Mouse (Mus musculus): ENCODE measurements around the gene Frmd5.
A peak's percentile ranks its signal among the peaks of the same experiment; 100 is the strongest.

Gene Frmd5

DNA sequence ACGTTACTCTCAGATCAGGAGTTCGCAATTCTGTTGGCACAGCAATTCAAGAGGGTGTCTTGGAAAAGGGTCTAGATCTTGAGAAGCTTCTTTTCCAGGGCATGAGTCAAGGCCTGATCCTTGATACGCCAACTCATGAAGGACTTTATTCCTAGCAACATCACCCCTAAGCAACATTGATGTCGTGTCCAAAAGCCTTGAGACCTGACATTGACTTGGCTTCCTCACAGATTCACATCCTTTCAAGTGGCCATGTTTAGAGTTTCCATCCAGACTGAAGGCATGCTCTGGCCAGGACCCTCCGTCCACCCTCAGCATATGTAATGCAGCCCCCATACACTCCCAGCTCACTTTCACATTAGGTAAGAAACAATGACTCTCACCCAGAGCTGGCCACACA lies 45.0 kb downstream of the Frmd5 start:
- DNase-seq (ENCODE audit: low spot score in 2 of 2) = no peak

- DNase-seq (ENCODE audit: low spot score in 2 of 2) = no peak
Measured at GRCm38 (mm10) chr2:121761281-121761795, 45.5 kb downstream of the Frmd5 start.

GRCm38 (mm10) chr2:121760646-121761045 lies 46.2 kb downstream of the Frmd5 start:
- no peak for DNase-seq (ENCODE audit: low spot score in 2 of 2)

DNA sequence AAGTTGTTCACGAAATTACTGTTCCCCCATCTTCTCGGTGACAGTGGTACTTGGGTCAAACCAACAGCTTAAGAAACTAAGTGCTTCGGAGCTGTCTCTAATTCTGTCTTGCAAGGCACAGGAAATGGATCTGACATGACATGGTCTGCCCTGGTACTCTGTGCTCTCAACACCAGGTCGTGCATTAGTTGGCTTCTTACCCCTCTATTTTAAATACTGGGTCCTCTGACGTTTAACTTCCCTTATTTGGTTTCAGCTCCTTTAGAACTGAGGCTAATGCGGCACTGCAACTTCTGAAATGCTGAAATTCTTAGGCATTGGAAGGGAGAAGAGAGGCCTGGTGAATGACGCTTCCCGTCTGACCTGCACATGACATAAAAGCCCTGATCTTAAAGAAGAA lies 48.6 kb downstream of the Frmd5 start:
- DNase-seq (ENCODE audit: low spot score in 2 of 2) = no peak

GRCm38 (mm10) chr2:121756336-121756735 lies 50.6 kb downstream of the Frmd5 start:
- no peak for DNase-seq (ENCODE audit: low spot score in 2 of 2)

DNA sequence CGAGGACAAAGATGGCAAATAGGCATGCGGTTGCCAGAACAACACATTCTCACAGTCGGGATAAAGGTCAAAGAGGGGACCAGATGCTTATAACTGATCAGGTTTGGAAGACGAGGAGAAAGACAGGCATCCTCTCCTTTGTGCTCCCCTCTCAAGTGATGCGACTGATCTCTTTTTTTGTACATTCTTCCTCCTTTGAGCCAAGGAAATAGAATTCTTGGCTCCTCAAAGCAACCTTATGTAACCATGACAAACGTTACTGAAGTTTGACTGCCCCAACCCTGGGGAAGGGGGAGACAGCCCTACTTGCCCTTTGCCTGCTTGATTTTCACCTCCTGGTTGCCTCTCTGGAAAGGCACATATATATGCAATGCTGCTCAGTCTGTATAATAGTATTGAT lies 51.8 kb downstream of the Frmd5 start:
- DNase-seq (ENCODE audit: low spot score in 2 of 2) = no peak

DNA sequence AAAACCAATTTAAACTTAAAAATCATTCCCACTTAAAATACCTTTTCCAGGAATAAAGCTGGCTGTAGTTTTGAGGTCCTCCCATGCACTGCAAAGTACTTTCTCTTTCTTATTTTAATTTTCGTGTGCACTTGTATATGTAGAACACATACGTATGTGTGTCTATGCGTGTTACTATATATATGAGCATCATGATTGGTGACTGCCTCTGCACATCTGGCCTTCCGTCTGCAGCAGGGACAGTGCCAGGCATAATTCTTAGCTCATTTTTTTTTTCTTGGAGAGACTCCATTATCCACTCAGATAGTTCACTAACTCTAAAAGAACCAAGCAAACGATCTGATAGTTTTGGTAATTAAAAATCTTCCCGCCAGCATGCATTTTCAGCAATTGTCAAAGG lies 56.8 kb downstream of the Frmd5 start:
- no peak for DNase-seq (ENCODE audit: low spot score in 2 of 2)

GRCm38 (mm10) chr2:121741151-121741550 lies 65.7 kb downstream of the Frmd5 start:
- DNase-seq (ENCODE audit: low spot score in 2 of 2) = no peak

GRCm38 (mm10) chr2:121739410-121739809 lies 67.5 kb downstream of the Frmd5 start:
- DNase-seq (ENCODE audit: low spot score in 2 of 2) = no peak

- no peak for DNase-seq (ENCODE audit: low spot score in 2 of 2)
Measured at GRCm38 (mm10) chr2:121733426-121733825, 73.5 kb downstream of the Frmd5 start.

- no peak for DNase-seq (ENCODE audit: low spot score in 2 of 2)
Measured at GRCm38 (mm10) chr2:121730486-121730885, 76.4 kb downstream of the Frmd5 start.

GRCm38 (mm10) chr2:121728907-121729575 lies 77.8 kb downstream of the Frmd5 start:
- DNase-seq (ENCODE audit: low spot score in 2 of 2) = no peak

- DNase-seq (ENCODE audit: low spot score in 2 of 2) = no peak
Measured at GRCm38 (mm10) chr2:121724866-121725265, 82.0 kb downstream of the Frmd5 start.

- DNase-seq (ENCODE audit: low spot score in 2 of 2) = no peak
Measured at GRCm38 (mm10) chr2:121723796-121724195, 83.1 kb downstream of the Frmd5 start.

GRCm38 (mm10) chr2:121719000-121719399 lies 87.9 kb downstream of the Frmd5 start:
- no peak for DNase-seq (ENCODE audit: low spot score in 2 of 2)

- DNase-seq (ENCODE audit: low spot score in 2 of 2) = no peak
Measured at GRCm38 (mm10) chr2:121717133-121717532, 89.8 kb downstream of the Frmd5 start.

DNA sequence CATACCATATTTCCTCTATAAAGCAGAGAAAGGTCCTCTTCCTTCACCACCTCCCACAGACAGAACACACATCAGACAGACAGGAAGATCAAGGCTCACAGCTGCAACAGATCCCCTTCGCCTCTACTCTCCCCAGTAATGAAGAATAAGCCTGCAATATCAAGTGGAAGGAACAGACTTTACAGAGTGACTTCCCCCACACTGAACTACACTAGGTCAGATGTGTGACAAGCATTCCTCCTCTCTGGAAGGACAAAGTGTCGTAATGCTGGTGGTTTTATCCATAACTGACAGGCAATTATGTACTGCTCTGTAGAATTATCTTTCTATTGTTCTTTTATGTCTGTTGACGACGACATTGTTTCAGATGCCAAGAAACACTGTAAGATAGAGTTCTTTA lies 93.3 kb downstream of the Frmd5 start:
- DNase-seq (ENCODE audit: low spot score in 2 of 2) = no peak

- no peak for DNase-seq (ENCODE audit: low spot score in 2 of 2)
Measured at GRCm38 (mm10) chr2:121711748-121712384, 95.0 kb downstream of the Frmd5 start.

DNA sequence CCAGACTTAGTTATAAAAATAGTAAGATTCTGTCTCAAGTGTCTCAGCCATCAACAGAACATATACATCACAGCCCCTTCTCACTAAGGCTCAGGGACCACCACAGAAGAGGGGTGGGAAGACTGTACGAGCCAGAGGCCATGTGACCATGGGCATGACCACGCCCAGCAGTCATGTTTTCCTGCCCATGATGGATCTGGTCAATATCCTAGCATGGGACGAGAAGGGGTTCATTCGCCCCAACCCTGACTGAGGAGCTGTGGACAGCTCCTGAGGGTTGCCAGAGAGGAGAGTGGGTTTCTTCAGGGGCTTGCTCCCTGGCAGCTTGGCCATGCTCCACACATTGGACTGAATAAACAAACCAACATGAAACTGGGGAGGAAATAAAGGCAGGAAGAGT lies 97.8 kb downstream of the Frmd5 start:
- no peak for DNase-seq (ENCODE audit: low spot score in 2 of 2)

DNA sequence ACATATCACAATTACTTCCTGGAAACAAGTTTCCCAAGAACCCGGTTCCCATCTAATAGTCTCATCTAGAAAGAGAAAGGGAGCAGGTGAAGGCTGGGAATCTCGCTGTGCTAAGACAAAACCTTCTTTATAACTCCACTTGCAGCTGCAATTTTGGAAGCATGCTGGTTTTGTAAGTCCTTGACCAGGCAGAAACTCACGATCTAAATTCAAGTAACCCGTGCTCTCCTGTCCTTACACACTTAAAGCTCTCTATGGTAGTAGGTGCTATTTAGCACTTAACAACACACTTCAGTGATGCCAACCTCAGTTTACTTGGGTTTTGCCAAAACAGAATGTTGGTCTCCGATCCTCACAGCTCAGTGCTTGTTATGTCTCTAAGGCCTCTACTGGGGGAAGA lies 99.4 kb downstream of the Frmd5 start:
- no peak for DNase-seq (ENCODE audit: low spot score in 2 of 2)

DNA sequence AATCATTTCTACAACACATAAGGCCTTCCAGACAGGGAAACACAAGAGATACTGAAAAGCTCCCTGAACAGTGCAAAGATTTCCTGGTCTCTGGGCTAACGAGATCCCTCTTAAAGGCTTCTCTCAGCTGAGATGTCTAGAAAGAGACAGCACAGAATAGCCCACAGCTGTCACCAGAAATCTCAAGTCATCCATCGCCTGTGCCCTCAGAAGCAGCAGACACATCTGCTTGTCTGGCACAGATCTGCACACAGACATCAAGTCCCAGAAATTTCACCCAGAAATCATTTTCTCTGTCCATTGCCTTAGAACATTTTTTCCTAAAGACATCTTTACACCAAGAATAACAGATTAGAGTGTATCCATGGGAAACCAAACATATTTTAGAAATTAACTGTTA lies 101.1 kb downstream of the Frmd5 start:
- no peak for DNase-seq (ENCODE audit: low spot score in 2 of 2)

GRCm38 (mm10) chr2:121699331-121699730 lies 107.6 kb downstream of the Frmd5 start:
- no peak for DNase-seq (ENCODE audit: low spot score in 2 of 2)

GRCm38 (mm10) chr2:121695436-121695835 lies 111.5 kb downstream of the Frmd5 start:
- peak in 1 of 2 experiments; percentile 7 for DNase-seq (ENCODE audit: low spot score in 2 of 2)
